Mouse (Mus musculus) hindbrain, embryonic 14.5 days (tissue): ENCODE results near the gene Lrr1. TPM values are rescaled to one million over a fixed set of nuclear protein-coding genes. Genes with fewer than 3 reads are reported as not detected.

ENCODE experiments used
- ATAC-seq: fragments of 200-750 bp; cut with Nextera tagmentation; 2 replicates; pipeline ENCODE4 v1.8.0; 2017; ENCODE audit warnings: moderate number of reproducible peaks, mild to moderate bottlenecking, moderate TSS enrichment, moderate library complexity; ENCODE audit not compliant: low FRiP score
- DNase-seq: peaks from one replicate; pipeline ENCODE4 v3.0.0-alpha.2; 2015; ENCODE audit warnings: low spot score
- H3K27ac ChIP-seq: fragments of 300-500 bp; sonication (generic); 2 replicates; pipeline ENCODE4 v1.5.1; 2014; ENCODE audit warnings: mild to moderate bottlenecking, moderate library complexity
- H3K27me3 ChIP-seq: fragments of 300-500 bp; sonication (generic); 2 replicates; pipeline ENCODE4 v1.6.1; 2014; ENCODE audit warnings: mild to moderate bottlenecking, low read length, mixed read lengths; ENCODE audit not compliant: control insufficient read depth, insufficient read depth
- H3K36me3 ChIP-seq: fragments of 300-500 bp; sonication (generic); replicated peaks from 2 replicates; pipeline ENCODE4 v1.6.1; 2014; ENCODE audit not compliant: control insufficient read depth, insufficient read depth
- H3K4me1 ChIP-seq: fragments of 300-500 bp; sonication (generic); replicated peaks from 2 replicates; pipeline ENCODE4 v1.6.1; 2014; ENCODE audit warnings: antibody characterized with exemption, low read length, mixed read lengths; ENCODE audit not compliant: control insufficient read depth, insufficient read depth
- H3K4me2 ChIP-seq: fragments of 300-500 bp; sonication (generic); replicated peaks from 2 replicates; pipeline ENCODE4 v1.6.1; 2014; ENCODE audit warnings: mild to moderate bottlenecking, moderate library complexity
- H3K4me3 ChIP-seq: fragments of 300-500 bp; sonication (generic); replicated peaks from 2 replicates; pipeline ENCODE4 v1.5.1; 2014; ENCODE audit warnings: mild to moderate bottlenecking, low read length
- H3K9ac ChIP-seq: fragments of 300-500 bp; sonication (generic); 2 replicates; pipeline ENCODE4 v1.6.1; 2014
- H3K9me3 ChIP-seq: fragments of 300-500 bp; sonication (generic); 2 replicates; pipeline ENCODE4 v1.6.1; 2016; ENCODE audit warnings: low read length; ENCODE audit not compliant: control insufficient read depth
- WGBS: fragments of 180-500 bp; shearing (Covaris S2); extraction: QIAGEN DNeasy Blood & Tissue Kit; methylation state at CpG from one replicate; pipeline ENCODE4 v1.1.7; 2014; 5-methylcytosine and 5-hydroxymethylcytosine counted together
- polyA plus RNA-seq: library from polyadenylated mRNA; unstranded; fragments of >200 nt; fragmentation: Nextera tagmentation; extraction: Ambion mirVana; gene quantifications from 2 replicates; pipeline ENCODE4 v1.2.1, GENCODE M21; 2014

The Lrr1 gene
- polyA plus RNA-seq, 1 experiment from 2014 or later: 2.2 TPM

- no peak for DNase-seq
- no peaks in the 10 kb centered on the region for H3K9me3 ChIP-seq
- H3K4me2 ChIP-seq: no peak overlapping the region
- no peaks in the 10 kb centered on the region for H3K27me3 ChIP-seq
- no peak overlapping the region for H3K9ac ChIP-seq
- H3K4me3 ChIP-seq: no peak overlapping the region
- H3K27ac ChIP-seq: no peak overlapping the region
- WGBS: 77% methylated on average over 3 of the region's 3 CpGs
- no peak for ATAC-seq
- H3K36me3 ChIP-seq: peaks cover 18% of the 10 kb centered on the region
- H3K4me1 ChIP-seq: no peaks in the 10 kb centered on the region
Measured at GRCm38 (mm10) chr12:69177526-69177925, 8.9 kb downstream of the Lrr1 start.

GRCm38 (mm10) chr12:69179371-69179770 is 10.8 kb downstream of the Lrr1 start:
- Histone ChIP-seq H3K9me3 (no peaks in the 10 kb centered on the region), H3K4me2 (no peak overlapping the region), H3K9ac (no peak overlapping the region), H3K27me3 (no peaks in the 10 kb centered on the region), H3K4me1 (peaks cover 5% of the 10 kb centered on the region), H3K4me3 (no peak overlapping the region), H3K36me3 (peaks cover 18% of the 10 kb centered on the region), H3K27ac (no peak overlapping the region)
- WGBS: 61% methylated on average over 12 of the region's 12 CpGs
- DNase-seq (no peak), ATAC-seq (no peak)

GRCm38 (mm10) chr12:69181800-69182199 is 13.2 kb downstream of the Lrr1 start:
- no peak overlapping the region for H3K27ac ChIP-seq
- H3K9ac ChIP-seq: no peak overlapping the region
- H3K27me3 ChIP-seq: no peaks in the 10 kb centered on the region
- no peaks in the 10 kb centered on the region for H3K9me3 ChIP-seq
- no peak for ATAC-seq
- H3K4me2 ChIP-seq: no peak overlapping the region
- no peak for DNase-seq
- peaks cover 18% of the 10 kb centered on the region for H3K36me3 ChIP-seq
- peaks cover 18% of the 10 kb centered on the region for H3K4me1 ChIP-seq
- no peak overlapping the region for H3K4me3 ChIP-seq
- 85% methylated on average over 4 of the region's 4 CpGs for WGBS

- peaks cover 24% of the 10 kb centered on the region for H3K4me1 ChIP-seq
- no peaks in the 10 kb centered on the region for H3K27me3 ChIP-seq
- WGBS: under 1% methylated on average over 84 of the region's 84 CpGs
- H3K4me2 ChIP-seq: peak within 1 kb of the TSS; percentile 78
- peak within 1 kb of the TSS; percentile 95 for H3K27ac ChIP-seq
- H3K4me3 ChIP-seq: peak within 1 kb of the TSS; percentile 72
- ATAC-seq: peak; percentile 99
- H3K9me3 ChIP-seq: no peaks in the 10 kb centered on the region
- peak within 1 kb of the TSS; percentile 86 for H3K9ac ChIP-seq
- DNase-seq: peak; percentile 99
- H3K36me3 ChIP-seq: peaks cover 25% of the 10 kb centered on the region
Measured at GRCm38 (mm10) chr12:69183583-69184308, 15.1 kb downstream of the Lrr1 start, which contains the start of the genes Rpl36al and Mgat2. Rpl36al (minus strand) TSS chr12:69184083. Mgat2 (plus strand) TSS chr12:69184157.

GRCm38 (mm10) chr12:69184342-69185295 is 16.0 kb downstream of the Lrr1 start:
- H3K4me1 ChIP-seq: peaks cover 24% of the 10 kb centered on the region
- WGBS: 1% methylated on average over 85 of the region's 86 CpGs
- no peaks in the 10 kb centered on the region for H3K27me3 ChIP-seq
- peak; percentile 44 for DNase-seq
- no peaks in the 10 kb centered on the region for H3K9me3 ChIP-seq
- H3K9ac ChIP-seq: peak overlapping the region; percentile 86
- H3K27ac ChIP-seq: peak overlapping the region; percentile 95
- H3K4me2 ChIP-seq: peak overlapping the region; percentile 78
- peaks cover 31% of the 10 kb centered on the region for H3K36me3 ChIP-seq
- ATAC-seq: peak; percentile 68
- peak overlapping the region; percentile 72 for H3K4me3 ChIP-seq

- DNase-seq: no peak
- peaks cover 37% of the 10 kb centered on the region for H3K36me3 ChIP-seq
- no peak overlapping the region for H3K27ac ChIP-seq
- no peaks in the 10 kb centered on the region for H3K27me3 ChIP-seq
- H3K9me3 ChIP-seq: no peaks in the 10 kb centered on the region
- no peak for ATAC-seq
- H3K4me2 ChIP-seq: peak overlapping the region; percentile 78
- peak overlapping the region; percentile 86; the same call in 1 of the 2 replicates for H3K9ac ChIP-seq
- 74% methylated on average over 7 of the region's 7 CpGs for WGBS
- H3K4me3 ChIP-seq: peak overlapping the region; percentile 72
- peaks cover 24% of the 10 kb centered on the region for H3K4me1 ChIP-seq
Measured at GRCm38 (mm10) chr12:69185371-69185770, 16.8 kb downstream of the Lrr1 start.

- Histone ChIP-seq H3K4me1 (peaks cover 24% of the 10 kb centered on the region), H3K36me3 (peaks cover 28% of the 10 kb centered on the region), H3K4me3 (no peak overlapping the region), H3K4me2 (peak overlapping the region; percentile 7; the same call in 1 of the 2 replicates), H3K9ac (no peak overlapping the region), H3K9me3 (no peaks in the 10 kb centered on the region), H3K27ac (no peak overlapping the region), H3K27me3 (no peaks in the 10 kb centered on the region)
- 74% methylated on average over 5 of the region's 5 CpGs for WGBS
- no peak for ATAC-seq
- DNase-seq: no peak
Measured at GRCm38 (mm10) chr12:69186811-69187471, 18.3 kb downstream of the Lrr1 start.

GRCm38 (mm10) chr12:69190074-69190473 is 21.5 kb downstream of the Lrr1 start:
- H3K36me3 ChIP-seq: peaks cover 26% of the 10 kb centered on the region
- no peak overlapping the region for H3K27ac ChIP-seq
- no peaks in the 10 kb centered on the region for H3K27me3 ChIP-seq
- no peak overlapping the region for H3K4me3 ChIP-seq
- WGBS: 91% methylated on average over 9 of the region's 9 CpGs
- no peak overlapping the region for H3K9ac ChIP-seq
- DNase-seq (no peak), ATAC-seq (no peak)
- H3K4me2 ChIP-seq: no peak overlapping the region
- H3K9me3 ChIP-seq: no peaks in the 10 kb centered on the region
- peaks cover 18% of the 10 kb centered on the region for H3K4me1 ChIP-seq

GRCm38 (mm10) chr12:69190522-69190921 is 21.9 kb downstream of the Lrr1 start:
- no peak overlapping the region for H3K27ac ChIP-seq
- DNase-seq (no peak), ATAC-seq (no peak)
- H3K4me1 ChIP-seq: peaks cover 13% of the 10 kb centered on the region
- no peaks in the 10 kb centered on the region for H3K27me3 ChIP-seq
- H3K4me3 ChIP-seq: no peak overlapping the region
- H3K9ac ChIP-seq: no peak overlapping the region
- H3K4me2 ChIP-seq: no peak overlapping the region
- H3K9me3 ChIP-seq: no peaks in the 10 kb centered on the region
- 100% methylated on average over 1 of the region's 1 CpGs for WGBS
- peaks cover 26% of the 10 kb centered on the region for H3K36me3 ChIP-seq
